Mouse (Mus musculus) myocyte (in vitro differentiated cells): ENCODE measurements around the gene Cd72. TPM values are rescaled to one million over a fixed set of nuclear protein-coding genes. Genes with fewer than 3 reads are reported as not detected.

Source experiments
- H3K27me3 ChIP-seq: one replicate; pipeline ENCODE4 v1.6.1; 2011; ENCODE audit not compliant: control insufficient read depth, insufficient read depth, insufficient read length
- H3K36me3 ChIP-seq: one replicate; pipeline ENCODE4 v1.6.1; 2011; ENCODE audit not compliant: control insufficient read depth, insufficient read depth
- H3K4me2 ChIP-seq: one replicate; pipeline ENCODE4 v1.6.1; 2011; ENCODE audit warnings: low read depth, control low read depth
- H3K4me3 ChIP-seq: one replicate; pipeline ENCODE4 v1.5.1; 2011; ENCODE audit warnings: mild to moderate bottlenecking, control low read depth, moderate library complexity
- H3K79me2 ChIP-seq: one replicate; pipeline ENCODE4 v1.6.1; 2011; ENCODE audit not compliant: control insufficient read depth, insufficient read depth
- H3ac ChIP-seq: one replicate; pipeline ENCODE4 v1.6.1; 2011; ENCODE audit not compliant: control insufficient read depth, insufficient read length
- CEBPB ChIP-seq: IDR thresholded peaks from 2 replicates; pipeline ENCODE4 v1.6.1; 2011; ENCODE audit warnings: mild to moderate bottlenecking, moderate library complexity; ENCODE audit not compliant: poor library complexity, insufficient read depth, severe bottlenecking
- E2F4 ChIP-seq: IDR thresholded peaks from one replicate; pipeline ENCODE4 v1.6.1; 2011; ENCODE audit warnings: mild to moderate bottlenecking, control low read depth, moderate library complexity; ENCODE audit not compliant: insufficient read depth
- MAX ChIP-seq: IDR thresholded peaks from one replicate; pipeline ENCODE4 v1.6.1; 2011; ENCODE audit warnings: low read depth, mild to moderate bottlenecking, control low read depth
- MYOD1 ChIP-seq, 3 experiments: IDR thresholded peaks; one replicate each; pipeline ENCODE4 v1.6.1; 2011; ENCODE audit warnings: control low read depth in 2 of 3, low read depth in 2 of 3, mild to moderate bottlenecking in 2 of 3, moderate library complexity in 1 of 3; ENCODE audit not compliant: insufficient read length in 2 of 3, control insufficient read depth in 1 of 3
- MYOG ChIP-seq, 3 experiments: IDR thresholded peaks; one replicate each; pipeline ENCODE4 v1.6.1; 2011; ENCODE audit warnings: control low read depth in 2 of 3, low read depth in 2 of 3, mild to moderate bottlenecking in 2 of 3; ENCODE audit not compliant: insufficient read length in 2 of 3, control insufficient read depth in 1 of 3, insufficient read depth in 1 of 3
- POLR2A ChIP-seq: IDR thresholded peaks from one replicate; pipeline ENCODE4 v1.6.1; 2011; ENCODE audit warnings: low read depth, mild to moderate bottlenecking, control low read depth, moderate library complexity; ENCODE audit not compliant: insufficient read length
- POLR2AphosphoS2 ChIP-seq: IDR thresholded peaks from one replicate; pipeline ENCODE4 v1.6.1; 2011; ENCODE audit warnings: low read depth, control low read depth; ENCODE audit not compliant: insufficient read length
- REST ChIP-seq: IDR thresholded peaks from one replicate; pipeline ENCODE4 v1.6.1; 2011; ENCODE audit warnings: mild to moderate bottlenecking, control low read depth, moderate library complexity; ENCODE audit not compliant: insufficient read depth, insufficient read length
- SRF ChIP-seq: IDR thresholded peaks from one replicate; pipeline ENCODE4 v1.6.1; 2011; ENCODE audit warnings: low read depth; ENCODE audit not compliant: control insufficient read depth, insufficient read length
- TCF12 ChIP-seq: IDR thresholded peaks from one replicate; pipeline ENCODE4 v1.6.1; 2011; ENCODE audit warnings: mild to moderate bottlenecking, control low read depth; ENCODE audit not compliant: poor library complexity, insufficient read depth, severe bottlenecking
- TCF3 ChIP-seq: IDR thresholded peaks from one replicate; pipeline ENCODE4 v1.6.1; 2011; ENCODE audit warnings: low read depth, control low read depth; ENCODE audit not compliant: insufficient read length
- USF1 ChIP-seq: IDR thresholded peaks from one replicate; pipeline ENCODE4 v1.6.1; 2011; ENCODE audit warnings: low read depth, mild to moderate bottlenecking, control low read depth, moderate library complexity
- polyA plus RNA-seq: library from polyadenylated mRNA; unstranded; fragments of >200 nt; fragmentation: generic; extraction: Trizol; gene quantifications from one replicate; pipeline ENCODE4 v1.2.1, GENCODE M21; 2012; ENCODE audit warnings: missing spikeins

Gene Cd72
- polyA plus RNA-seq, 1 experiment = 0.74 TPM

- TF ChIP-seq POLR2AphosphoS2 = no peak
- TF ChIP-seq TCF12 = no peak
- no peak for TF ChIP-seq SRF
- no peak for TF ChIP-seq E2F4
- no peak for TF ChIP-seq TCF3
- no peak for TF ChIP-seq POLR2A
- TF ChIP-seq MYOG (IDR thresholded peaks at IDR 0.05; ENCODE audit: control insufficient read depth in 1 of 3, insufficient read depth in 1 of 3, insufficient read length in 2 of 3, low read depth in 2 of 3) = no peak
- no peak for TF ChIP-seq REST
- TF ChIP-seq CEBPB = no peak
- TF ChIP-seq USF1 = no peak
- no peak for TF ChIP-seq MAX
- TF ChIP-seq MYOD1 (IDR thresholded peaks at IDR 0.05; ENCODE audit: control insufficient read depth in 1 of 3, insufficient read length in 2 of 3, low read depth in 2 of 3) = no peak
- H3K36me3 ChIP-seq = no peaks in the 10 kb centered on the region
- H3K27me3 ChIP-seq = no peaks in the 10 kb centered on the region
- H3K79me2 ChIP-seq = no peaks in the 10 kb centered on the region
- H3K4me2 ChIP-seq = no peak overlapping the region
- H3ac ChIP-seq = no peak overlapping the region
- H3K4me3 ChIP-seq = no peak overlapping the region
Measured at GRCm38 (mm10) chr4:43480985-43481384, 26.6 kb upstream of the Cd72 start.

GRCm38 (mm10) chr4:43478906-43479832 lies 24.7 kb upstream of the Cd72 start:
- H3K4me3 ChIP-seq = no peak overlapping the region
- no peaks in the 10 kb centered on the region for H3K79me2 ChIP-seq
- TF ChIP-seq POLR2AphosphoS2 (no peak), POLR2A (no peak), MYOD1 (IDR thresholded peaks at IDR 0.05; ENCODE audit: control insufficient read depth in 1 of 3, insufficient read length in 2 of 3, low read depth in 2 of 3) (no peak), REST (no peak), CEBPB (no peak), TCF12 (no peak), E2F4 (no peak)

GRCm38 (mm10) chr4:43478534-43478858 lies 24.1 kb upstream of the Cd72 start:
- Histone ChIP-seq H3K36me3 (no peaks in the 10 kb centered on the region), H3K79me2 (no peaks in the 10 kb centered on the region), H3ac (no peak overlapping the region), H3K4me3 (no peak overlapping the region), H3K4me2 (no peak overlapping the region), H3K27me3 (no peaks in the 10 kb centered on the region)
- TF ChIP-seq TCF3 (no peak), POLR2AphosphoS2 (no peak), TCF12 (no peak), MYOG (IDR thresholded peaks at IDR 0.05; ENCODE audit: control insufficient read depth in 1 of 3, insufficient read depth in 1 of 3, insufficient read length in 2 of 3, low read depth in 2 of 3) (no peak)

More at GRCm38 (mm10) chr4:43478906-43479832, 24.7 kb upstream of the Cd72 start:
- no peaks in the 10 kb centered on the region for H3K36me3 ChIP-seq
- H3K4me2 ChIP-seq = peak overlapping the region; percentile 55
- H3ac ChIP-seq = no peak overlapping the region
- H3K27me3 ChIP-seq = no peaks in the 10 kb centered on the region

- no peaks in the 10 kb centered on the region for H3K79me2 ChIP-seq
- no peak for TF ChIP-seq MYOG (IDR thresholded peaks at IDR 0.05; ENCODE audit: control insufficient read depth in 1 of 3, insufficient read depth in 1 of 3, insufficient read length in 2 of 3, low read depth in 2 of 3)
- TF ChIP-seq MYOD1 (IDR thresholded peaks at IDR 0.05; ENCODE audit: control insufficient read depth in 1 of 3, insufficient read length in 2 of 3, low read depth in 2 of 3) = no peak
- TF ChIP-seq TCF3 = no peak
- no peak for TF ChIP-seq USF1
- no peak for TF ChIP-seq CEBPB
- no peak for TF ChIP-seq TCF12
- no peak for TF ChIP-seq MAX
- no peak for TF ChIP-seq E2F4
- TF ChIP-seq POLR2A = no peak
- TF ChIP-seq REST = no peak
- no peak for TF ChIP-seq POLR2AphosphoS2
- no peak for TF ChIP-seq SRF
- H3K4me2 ChIP-seq = no peak overlapping the region
- no peaks in the 10 kb centered on the region for H3K27me3 ChIP-seq
- no peak overlapping the region for H3ac ChIP-seq
- H3K36me3 ChIP-seq = no peaks in the 10 kb centered on the region
- no peak overlapping the region for H3K4me3 ChIP-seq
Measured at GRCm38 (mm10) chr4:43477857-43478533, 23.6 kb upstream of the Cd72 start.

GRCm38 (mm10) chr4:43476604-43477003 lies 22.2 kb upstream of the Cd72 start:
- Histone ChIP-seq H3K4me3 (no peak overlapping the region), H3K36me3 (no peaks in the 10 kb centered on the region), H3K27me3 (no peaks in the 10 kb centered on the region), H3K4me2 (no peak overlapping the region), H3K79me2 (no peaks in the 10 kb centered on the region), H3ac (no peak overlapping the region)
- TF ChIP-seq E2F4 = no peak
- no peak for TF ChIP-seq MYOD1 (IDR thresholded peaks at IDR 0.05; ENCODE audit: control insufficient read depth in 1 of 3, insufficient read length in 2 of 3, low read depth in 2 of 3)
